Mouse (Mus musculus) lung, embryonic 14.5 days (tissue): ENCODE results near the gene Prepl. TPM values are rescaled to one million over a fixed set of nuclear protein-coding genes. Genes with fewer than 3 reads are reported as not detected.

Experiments used
- ATAC-seq: fragments of 200-750 bp; cut with Nextera tagmentation; 2 replicates; pipeline ENCODE4 v1.8.0; 2017; ENCODE audit warnings: mild to moderate bottlenecking, moderate TSS enrichment, moderate library complexity; ENCODE audit not compliant: insufficient read depth
- DNase-seq: peaks from one replicate; pipeline ENCODE4 v3.0.0-alpha.2; 2015
- H3K27ac ChIP-seq: fragments of 300-500 bp; sonication (generic); 2 replicates; pipeline ENCODE4 v1.5.1; 2014; ENCODE audit warnings: low read depth, mild to moderate bottlenecking, moderate library complexity
- H3K27me3 ChIP-seq: fragments of 300-500 bp; sonication (generic); 2 replicates; pipeline ENCODE4 v1.6.1; 2014; ENCODE audit warnings: low read length, control low read depth; ENCODE audit not compliant: insufficient read depth
- H3K36me3 ChIP-seq: fragments of 300-500 bp; sonication (generic); 2 replicates; pipeline ENCODE4 v1.6.1; 2014; ENCODE audit warnings: control low read depth; ENCODE audit not compliant: insufficient read depth
- H3K4me1 ChIP-seq: fragments of 300-500 bp; sonication (generic); 2 replicates; pipeline ENCODE4 v1.6.1; 2014; ENCODE audit warnings: antibody characterized with exemption, control low read depth; ENCODE audit not compliant: insufficient read depth
- H3K4me2 ChIP-seq: fragments of 300-500 bp; sonication (generic); 2 replicates; pipeline ENCODE4 v1.6.1; 2014; ENCODE audit warnings: mild to moderate bottlenecking
- H3K4me3 ChIP-seq: fragments of 300-500 bp; sonication (generic); 2 replicates; pipeline ENCODE4 v1.5.1; 2014; ENCODE audit warnings: low read depth, low read length
- H3K9ac ChIP-seq: fragments of 300-500 bp; sonication (generic); 2 replicates; pipeline ENCODE4 v1.6.1; 2014
- H3K9me3 ChIP-seq: fragments of 300-500 bp; sonication (generic); 2 replicates; pipeline ENCODE4 v1.6.1; 2016; ENCODE audit warnings: low read depth, low read length, control low read depth
- CTCF ChIP-seq: IDR thresholded peaks from 2 replicates; pipeline ENCODE4 v1.5.1; 2016; ENCODE audit warnings: antibody characterized with exemption, low read depth
- WGBS: fragments of 180-500 bp; shearing (Covaris S2); extraction: QIAGEN DNeasy Blood & Tissue Kit; methylation state at CpG from one replicate; pipeline ENCODE4 v1.1.7; 2014; 5-methylcytosine and 5-hydroxymethylcytosine counted together
- polyA plus RNA-seq: library from polyadenylated mRNA; unstranded; fragments of >200 nt; fragmentation: Nextera tagmentation; extraction: Ambion mirVana; gene quantifications from 2 replicates; pipeline ENCODE4 v1.2.1, GENCODE M21; 2014

Prepl gene
- polyA plus RNA-seq, 1 experiment from 2014 or later = 26.1 TPM

DNA sequence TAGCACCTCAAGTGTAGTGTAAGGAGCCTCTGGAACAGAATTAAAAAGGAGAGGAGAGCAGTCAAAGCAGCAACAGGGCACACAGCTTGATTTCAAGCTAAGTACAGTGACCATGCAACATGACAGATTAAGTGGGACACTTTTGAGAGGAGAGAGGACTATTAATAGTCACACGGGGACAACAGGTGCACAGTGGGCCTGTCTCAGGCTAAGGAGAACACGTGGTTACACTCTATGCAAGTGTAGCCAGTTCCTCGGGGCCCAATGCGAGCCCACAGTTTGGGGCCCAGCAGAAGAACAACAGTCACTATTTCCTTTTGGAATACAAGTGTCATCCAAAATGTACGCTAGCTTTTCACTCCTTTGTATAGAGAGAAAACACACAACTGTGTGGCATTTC, 2.5 kb downstream of the Prepl start:
- H3K27ac ChIP-seq = no peak overlapping the region

DNA sequence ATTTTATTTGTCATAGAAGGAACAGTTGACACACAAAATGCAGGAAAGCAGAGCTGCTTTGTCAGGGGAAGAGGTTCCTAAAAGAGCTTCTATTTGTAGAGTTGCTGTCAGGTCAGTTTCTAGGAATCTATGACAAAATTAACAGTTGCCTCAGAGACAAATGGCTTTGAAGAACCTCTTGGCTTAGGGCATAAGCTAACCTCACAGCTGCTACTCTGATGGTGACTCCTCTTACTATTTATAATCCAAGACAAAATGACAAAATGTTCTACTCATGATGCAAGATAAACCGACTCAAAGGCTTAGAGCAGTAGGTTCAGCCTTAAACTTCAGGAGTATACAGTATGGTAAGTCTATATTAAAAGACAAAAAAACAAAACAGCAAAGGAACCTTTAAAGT, 3.5 kb downstream of the Prepl start:
- peaks cover 6% of the 10 kb centered on the region; the same call in 1 of the 2 replicates for H3K4me1 ChIP-seq
- DNase-seq = no peak
- H3K36me3 ChIP-seq = no peaks in the 10 kb centered on the region
- no peak for TF ChIP-seq CTCF
- no peak overlapping the region for H3K4me3 ChIP-seq
- H3K4me2 ChIP-seq = no peak overlapping the region
- no peak for ATAC-seq
- 77% methylated on average over 1 of the region's 1 CpGs for WGBS
- no peak overlapping the region for H3K27ac ChIP-seq
- no peaks in the 10 kb centered on the region for H3K27me3 ChIP-seq
- no peaks in the 10 kb centered on the region for H3K9me3 ChIP-seq
- no peak overlapping the region for H3K9ac ChIP-seq

More for the DNA sequence above, 2.5 kb downstream of the Prepl start:
- Histone ChIP-seq H3K9ac (no peak overlapping the region), H3K9me3 (no peaks in the 10 kb centered on the region), H3K4me2 (no peak overlapping the region), H3K4me3 (no peak overlapping the region), H3K36me3 (no peaks in the 10 kb centered on the region), H3K4me1 (peaks cover 6% of the 10 kb centered on the region; the same call in 1 of the 2 replicates), H3K27me3 (no peaks in the 10 kb centered on the region)
- TF ChIP-seq CTCF = no peak
- ATAC-seq = no peak
- no peak for DNase-seq
- WGBS = 84% methylated on average over 5 of the region's 5 CpGs

DNA sequence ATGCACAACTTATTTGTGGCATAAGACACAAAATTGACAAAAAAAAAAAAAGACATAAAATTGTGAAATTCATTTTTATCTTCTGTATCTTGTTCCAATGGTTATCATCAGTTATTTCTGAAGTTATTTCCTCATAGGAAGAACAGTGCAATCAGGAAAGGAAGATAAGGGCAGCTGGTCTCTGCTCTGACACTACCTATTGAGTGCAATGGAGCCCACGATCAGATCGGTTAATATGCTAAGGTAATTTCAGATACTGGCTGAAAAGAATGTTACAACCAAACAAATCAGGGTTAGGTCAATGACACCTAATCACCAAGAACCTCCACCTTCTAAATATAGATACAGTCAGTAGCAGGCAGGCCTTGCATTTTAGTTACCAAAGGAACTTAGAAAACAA, 4.7 kb downstream of the Prepl start:
- 79% methylated on average over 2 of the region's 2 CpGs for WGBS
- Histone ChIP-seq H3K9me3 (no peaks in the 10 kb centered on the region), H3K27me3 (no peaks in the 10 kb centered on the region), H3K36me3 (peaks cover 5% of the 10 kb centered on the region; the same call in 1 of the 2 replicates), H3K9ac (no peak overlapping the region), H3K27ac (no peak overlapping the region), H3K4me2 (no peak overlapping the region), H3K4me1 (peaks cover 6% of the 10 kb centered on the region; the same call in 1 of the 2 replicates), H3K4me3 (no peak overlapping the region)
- TF ChIP-seq CTCF = no peak
- no peak for DNase-seq
- ATAC-seq = no peak

DNA sequence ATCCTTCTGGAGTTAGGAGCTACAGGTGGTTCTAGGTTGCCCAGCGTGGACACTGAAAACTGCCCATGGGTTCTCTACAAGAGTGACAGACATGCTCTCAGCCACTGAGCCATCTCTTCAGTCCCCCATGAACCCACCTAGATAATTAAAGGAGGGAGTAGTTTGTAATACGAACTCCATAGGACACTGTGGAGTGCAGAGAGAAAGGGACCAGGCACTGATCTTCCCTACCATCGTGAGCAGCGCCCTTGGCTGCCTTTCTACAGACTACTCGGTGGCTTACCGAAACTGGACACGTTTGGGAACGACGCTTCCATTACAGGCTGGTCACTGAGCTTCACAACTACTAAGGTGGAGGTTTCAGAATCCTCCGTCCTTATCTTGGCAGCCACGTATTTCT, 9.3 kb downstream of the Prepl start:
- peaks cover 34% of the 10 kb centered on the region for H3K36me3 ChIP-seq
- ATAC-seq = no peak
- WGBS = 93% methylated on average over 11 of the region's 11 CpGs

DNA sequence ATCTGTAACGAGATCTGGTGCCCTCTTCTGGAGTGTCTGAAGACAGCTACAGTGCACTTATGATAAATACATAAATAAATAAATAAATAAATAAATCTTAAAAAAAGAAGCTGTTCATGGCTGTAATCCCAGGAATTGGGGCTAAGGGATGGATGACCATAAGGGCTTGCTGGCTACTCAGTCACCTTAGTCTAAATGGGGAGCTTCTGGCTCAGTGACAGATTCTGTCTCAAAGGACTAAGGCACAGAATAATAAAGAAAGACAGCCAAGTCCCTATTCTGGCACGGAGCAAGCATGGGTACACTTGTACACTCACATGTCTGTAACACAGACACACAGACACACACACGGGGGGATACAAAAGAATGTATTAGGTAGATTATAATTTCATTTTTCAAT, 10.8 kb downstream of the Prepl start:
- no peak for TF ChIP-seq CTCF
- Histone ChIP-seq H3K27ac (no peak overlapping the region), H3K4me1 (no peaks in the 10 kb centered on the region), H3K9ac (no peak overlapping the region), H3K27me3 (no peaks in the 10 kb centered on the region), H3K9me3 (no peaks in the 10 kb centered on the region), H3K4me2 (no peak overlapping the region), H3K36me3 (peaks cover 39% of the 10 kb centered on the region), H3K4me3 (no peak overlapping the region)
- DNase-seq (no peak), ATAC-seq (no peak)
- WGBS = 86% methylated on average over 3 of the region's 3 CpGs

More for the DNA sequence above, 9.3 kb downstream of the Prepl start:
- H3K27ac ChIP-seq = no peak overlapping the region
- TF ChIP-seq CTCF = no peak
- no peak overlapping the region for H3K4me2 ChIP-seq
- no peak overlapping the region for H3K4me3 ChIP-seq
- no peaks in the 10 kb centered on the region for H3K9me3 ChIP-seq
- no peaks in the 10 kb centered on the region for H3K4me1 ChIP-seq
- H3K9ac ChIP-seq = no peak overlapping the region
- DNase-seq = no peak
- no peaks in the 10 kb centered on the region for H3K27me3 ChIP-seq

DNA sequence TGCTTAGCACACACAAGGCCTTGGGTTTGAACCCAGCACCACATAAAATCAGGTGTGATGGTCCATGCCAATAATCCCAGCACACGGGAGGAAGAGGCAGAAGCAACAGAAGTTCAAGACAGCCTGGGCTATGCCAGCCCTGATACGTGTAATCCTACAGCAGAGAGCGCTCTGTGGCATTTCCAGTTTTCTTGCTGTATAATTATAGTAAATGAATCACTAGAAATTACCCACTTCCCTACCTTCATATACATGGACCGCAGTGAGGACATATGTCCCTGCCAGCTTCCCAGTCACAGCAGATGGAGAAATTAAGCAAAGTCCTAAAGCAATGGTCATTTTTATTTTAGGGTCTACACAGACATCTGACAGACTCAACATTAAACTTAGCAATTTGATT, 16.0 kb downstream of the Prepl start:
- DNase-seq = no peak
- Histone ChIP-seq H3K4me1 (no peaks in the 10 kb centered on the region), H3K9ac (no peak overlapping the region), H3K9me3 (no peaks in the 10 kb centered on the region), H3K36me3 (peaks cover 50% of the 10 kb centered on the region), H3K4me3 (no peak overlapping the region), H3K4me2 (no peak overlapping the region), H3K27ac (no peak overlapping the region), H3K27me3 (no peaks in the 10 kb centered on the region)
- no peak for TF ChIP-seq CTCF
- 91% methylated on average over 4 of the region's 4 CpGs for WGBS
- no peak for ATAC-seq

DNA sequence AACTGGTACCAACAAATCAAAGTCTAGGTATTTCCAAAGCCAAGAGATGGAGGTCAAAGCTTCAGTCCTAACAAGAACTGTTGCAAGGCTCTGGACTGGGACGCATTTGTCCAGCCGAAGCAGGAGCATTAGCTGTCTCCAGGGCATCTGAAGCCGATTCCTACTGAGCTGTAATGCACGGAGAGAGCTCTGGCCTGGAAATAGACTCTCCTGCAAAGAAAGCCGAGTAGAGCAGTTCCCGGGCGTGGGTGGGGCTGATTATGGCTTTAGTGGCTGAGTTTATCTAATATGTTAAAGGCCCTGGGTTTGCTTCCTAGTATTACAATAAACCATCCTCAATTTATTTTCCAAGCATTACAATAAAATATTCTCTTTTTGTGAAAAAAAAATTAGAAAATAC, 16.8 kb downstream of the Prepl start:
- TF ChIP-seq CTCF = no peak
- Histone ChIP-seq H3K4me3 (no peak overlapping the region), H3K4me2 (no peak overlapping the region), H3K4me1 (no peaks in the 10 kb centered on the region), H3K27ac (no peak overlapping the region), H3K9ac (no peak overlapping the region), H3K36me3 (peaks cover 45% of the 10 kb centered on the region), H3K27me3 (no peaks in the 10 kb centered on the region), H3K9me3 (no peaks in the 10 kb centered on the region)
- DNase-seq (no peak), ATAC-seq (no peak)
- WGBS = 82% methylated on average over 7 of the region's 7 CpGs

DNA sequence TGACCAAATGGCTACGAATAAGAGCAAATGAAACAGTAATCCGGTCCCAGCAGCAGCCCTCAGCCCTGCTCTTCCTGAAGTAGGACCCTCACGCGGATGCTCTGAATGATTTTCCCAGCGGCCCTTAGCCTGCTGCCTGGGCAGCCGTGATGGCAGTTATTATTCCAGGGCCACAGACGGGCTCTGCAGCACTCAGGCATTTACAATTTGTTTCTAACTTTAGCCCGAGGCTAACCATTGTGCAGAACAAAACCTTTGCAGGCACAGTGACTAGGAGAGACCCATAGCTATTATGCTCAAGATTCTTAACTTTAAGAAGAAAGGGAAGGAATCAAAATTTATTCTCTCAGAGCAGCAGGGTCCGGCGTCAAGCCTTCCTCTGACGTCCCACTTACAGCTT, 17.7 kb downstream of the Prepl start:
- no peak for ATAC-seq
- H3K27ac ChIP-seq = no peak overlapping the region
- no peak overlapping the region for H3K4me3 ChIP-seq
- WGBS = 69% methylated on average over 11 of the region's 11 CpGs
- H3K4me2 ChIP-seq = no peak overlapping the region
- H3K9me3 ChIP-seq = no peaks in the 10 kb centered on the region
- H3K36me3 ChIP-seq = peaks cover 43% of the 10 kb centered on the region; the same call in 1 of the 2 replicates
- no peak for TF ChIP-seq CTCF
- H3K4me1 ChIP-seq = no peaks in the 10 kb centered on the region
- no peaks in the 10 kb centered on the region for H3K27me3 ChIP-seq
- H3K9ac ChIP-seq = no peak overlapping the region
- no peak for DNase-seq
